Comparison of ENCODE assay signal across 28 mouse cellular contexts in genomic region chr2:142580449-142580848, GRCm38 (mm10).
"Had no signal": no experiment of that assay in that cellular context is flagged by ENCODE, and none has a peak within 500 bp of the region (broad histone marks: within the 10 kb centered on the region; RNA-seq: fewer than 3 reads in every experiment).

No protein-coding gene starts in this region.

- H3K9me3 ChIP-seq: embryonic facial prominence, embryonic 10.5 days; embryonic facial prominence, embryonic 12.5 days; embryonic facial prominence, embryonic 13.5 days; embryonic facial prominence, embryonic 15.5 days; forebrain, embryonic 10.5 days; forebrain, embryonic 12.5 days; forebrain, embryonic 13.5 days; forebrain, embryonic 15.5 days had no signal

- DNase-seq: cerebellum, adult 2 months; cerebellum, adult 8-10 months; cerebellum, adult 9-10 months; cerebellum, adult 9-11 months; cerebellum, postnatal 10 days; cerebellum, postnatal 14 days; cerebellum, postnatal 25 days; cerebellum, postnatal 36 days; embryo, embryonic 11 days; forebrain, postnatal 0 days; gastrocnemius, adult 2 months; gastrocnemius, postnatal 10 days; gastrocnemius, postnatal 14 days; gastrocnemius, postnatal 25 days; gastrocnemius, postnatal 36 days; heart, adult 11 months; heart, adult 18-20 months had no signal

- H3K27me3 ChIP-seq: embryonic facial prominence, embryonic 12.5 days; embryonic facial prominence, embryonic 13.5 days; embryonic facial prominence, embryonic 15.5 days; forebrain, embryonic 13.5 days; forebrain, embryonic 15.5 days had no signal

- H3K36me3 ChIP-seq: embryonic facial prominence, embryonic 10.5 days; embryonic facial prominence, embryonic 12.5 days; embryonic facial prominence, embryonic 13.5 days; embryonic facial prominence, embryonic 15.5 days; forebrain, embryonic 10.5 days; forebrain, embryonic 12.5 days; forebrain, embryonic 15.5 days had no signal

- H3K4me3 ChIP-seq: embryonic facial prominence, embryonic 10.5 days; embryonic facial prominence, embryonic 12.5 days; embryonic facial prominence, embryonic 13.5 days; embryonic facial prominence, embryonic 15.5 days; erythroblast, embryonic 14.5 days; forebrain, embryonic 10.5 days; forebrain, embryonic 12.5 days; forebrain, embryonic 13.5 days; forebrain, embryonic 15.5 days; gastrocnemius, adult 2 months had no signal

- ATAC-seq: forebrain, embryonic 13.5 days; forebrain, embryonic 14.5 days; forebrain, embryonic 15.5 days; forebrain, embryonic 16.5 days; forebrain, postnatal 0 days had no signal

- H3K4me1 ChIP-seq: embryonic facial prominence, embryonic 10.5 days; embryonic facial prominence, embryonic 12.5 days; embryonic facial prominence, embryonic 13.5 days; embryonic facial prominence, embryonic 15.5 days; forebrain, embryonic 12.5 days; forebrain, embryonic 13.5 days; forebrain, embryonic 15.5 days had no signal

- H3K27ac ChIP-seq: embryonic facial prominence, embryonic 10.5 days; embryonic facial prominence, embryonic 12.5 days; embryonic facial prominence, embryonic 13.5 days; embryonic facial prominence, embryonic 15.5 days; forebrain, embryonic 10.5 days; forebrain, embryonic 12.5 days; forebrain, embryonic 13.5 days; forebrain, embryonic 15.5 days; gastrocnemius, adult 2 months had no signal

- H3K4me2 ChIP-seq: embryonic facial prominence, embryonic 12.5 days; embryonic facial prominence, embryonic 13.5 days; embryonic facial prominence, embryonic 15.5 days; forebrain, embryonic 12.5 days; forebrain, embryonic 13.5 days; forebrain, embryonic 15.5 days had no signal

- H3K9ac ChIP-seq: embryonic facial prominence, embryonic 12.5 days; embryonic facial prominence, embryonic 13.5 days; embryonic facial prominence, embryonic 15.5 days; forebrain, embryonic 12.5 days; forebrain, embryonic 13.5 days; forebrain, embryonic 15.5 days; forebrain, postnatal 0 days had no signal
